Mouse (Mus musculus) heart, postnatal 0 days (tissue): ENCODE measurements at regions not wholly inside any gene's neighbourhood (a gene's known extent, or its start where the extent isn't known, plus 50 kb on each side); places are given as distances from the start of the nearest gene placed in this dataset.

ENCODE experiments used
- ATAC-seq: fragments of 200-750 bp; cut with Nextera tagmentation; 2 replicates; pipeline ENCODE4 v1.8.0; 2017; ENCODE audit warnings: low read depth, moderate number of reproducible peaks, moderate library complexity; ENCODE audit not compliant: insufficient read depth
- DNase-seq: peaks from one replicate; pipeline ENCODE4 v3.0.0-alpha.2; 2016; ENCODE audit warnings: low spot score
- H3K27ac ChIP-seq: fragments of 300-500 bp; sonication (generic); 2 replicates; pipeline ENCODE4 v1.5.1; 2014; ENCODE audit warnings: low read depth, mild to moderate bottlenecking
- H3K27me3 ChIP-seq: fragments of 300-500 bp; sonication (generic); 2 replicates; pipeline ENCODE4 v1.6.1; 2014; ENCODE audit warnings: low read length, mixed read lengths; ENCODE audit not compliant: control insufficient read depth, insufficient read depth
- H3K36me3 ChIP-seq: fragments of 300-500 bp; sonication (generic); replicated peaks from 2 replicates; pipeline ENCODE4 v1.6.1; 2014; ENCODE audit warnings: low read length, mixed read lengths; ENCODE audit not compliant: control insufficient read depth, insufficient read depth
- H3K4me1 ChIP-seq: fragments of 300-500 bp; sonication (generic); 2 replicates; pipeline ENCODE4 v1.6.1; 2014; ENCODE audit warnings: antibody characterized with exemption; ENCODE audit not compliant: control insufficient read depth, insufficient read depth
- H3K4me2 ChIP-seq: fragments of 300-500 bp; sonication (generic); 2 replicates; pipeline ENCODE4 v1.6.1; 2014; ENCODE audit warnings: low read depth, mild to moderate bottlenecking, low read length, moderate library complexity
- H3K4me3 ChIP-seq: fragments of 300-500 bp; sonication (generic); 2 replicates; pipeline ENCODE4 v1.5.1; 2014; ENCODE audit warnings: low read depth, low read length
- H3K9ac ChIP-seq: fragments of 300-500 bp; sonication (generic); replicated peaks from 2 replicates; pipeline ENCODE4 v1.6.1; 2014; ENCODE audit warnings: low read depth, low read length, mixed read lengths
- H3K9me3 ChIP-seq: fragments of 300-500 bp; sonication (generic); replicated peaks from 2 replicates; pipeline ENCODE4 v1.6.1; 2016; ENCODE audit warnings: low read length; ENCODE audit not compliant: control insufficient read depth
- CTCF ChIP-seq: IDR thresholded peaks from 2 replicates; pipeline ENCODE4 v1.5.1; 2016; ENCODE audit warnings: antibody characterized with exemption, control low read depth, low read depth
- EP300 ChIP-seq: IDR thresholded peaks from 2 replicates; pipeline ENCODE4 v1.6.1; 2016; ENCODE audit warnings: antibody characterized with exemption, low read depth
- WGBS: fragments of 180-500 bp; shearing (Covaris S2); extraction: QIAGEN DNeasy Blood & Tissue Kit; methylation state at CpG from one replicate; pipeline ENCODE4 v1.1.7; 2014; 5-methylcytosine and 5-hydroxymethylcytosine counted together

- TF ChIP-seq CTCF = no peak
- peaks cover 45% of the 10 kb centered on the region for H3K4me1 ChIP-seq
Measured at GRCm38 (mm10) chr6:31081238-31081637, 122.4 kb upstream of the Klf14 start.

GRCm38 (mm10) chr6:31081988-31082387 is 123.1 kb upstream of the Klf14 start:
- ATAC-seq (no peak), DNase-seq (no peak)
- Histone ChIP-seq H3K9ac (no peak overlapping the region), H3K4me2 (no peak overlapping the region), H3K4me1 (peaks cover 39% of the 10 kb centered on the region), H3K4me3 (no peak overlapping the region), H3K36me3 (peaks cover 12% of the 10 kb centered on the region; the same call in 1 of the 2 replicates), H3K27ac (no peak overlapping the region), H3K9me3 (no peaks in the 10 kb centered on the region), H3K27me3 (no peaks in the 10 kb centered on the region)
- TF ChIP-seq EP300 = no peak
- TF ChIP-seq CTCF = no peak
- WGBS = 56% methylated on average over 7 of the region's 7 CpGs

More at GRCm38 (mm10) chr6:31081238-31081637, 122.4 kb upstream of the Klf14 start:
- Histone ChIP-seq H3K27ac (no peak overlapping the region), H3K9me3 (no peaks in the 10 kb centered on the region), H3K36me3 (0 out of 2 replicates have a peak, but pooled peaks cover 4% of the 10 kb centered on the region), H3K4me2 (no peak overlapping the region), H3K27me3 (no peaks in the 10 kb centered on the region), H3K9ac (no peak overlapping the region), H3K4me3 (no peak overlapping the region)
- DNase-seq (no peak), ATAC-seq (no peak)
- 47% methylated on average over 9 of the region's 9 CpGs for WGBS

GRCm38 (mm10) chr6:31082613-31083470 is 124.0 kb upstream of the Klf14 start:
- H3K9ac ChIP-seq = no peak overlapping the region

GRCm38 (mm10) chr6:31083701-31084100 is 124.8 kb upstream of the Klf14 start:
- ATAC-seq (no peak), DNase-seq (no peak)
- 87% methylated on average over 6 of the region's 6 CpGs for WGBS
- H3K4me3 ChIP-seq = no peak overlapping the region
- H3K9me3 ChIP-seq = no peaks in the 10 kb centered on the region
- H3K4me1 ChIP-seq = peaks cover 22% of the 10 kb centered on the region
- no peaks in the 10 kb centered on the region for H3K27me3 ChIP-seq
- H3K36me3 ChIP-seq = peaks cover 13% of the 10 kb centered on the region; the same call in 1 of the 2 replicates
- no peak overlapping the region for H3K27ac ChIP-seq
- no peak overlapping the region for H3K4me2 ChIP-seq
- H3K9ac ChIP-seq = no peak overlapping the region
- TF ChIP-seq EP300 (no peak), CTCF (no peak)

More at GRCm38 (mm10) chr6:31082613-31083470, 124.0 kb upstream of the Klf14 start:
- no peak for DNase-seq
- Histone ChIP-seq H3K4me3 (no peak overlapping the region), H3K4me1 (peaks cover 30% of the 10 kb centered on the region), H3K4me2 (no peak overlapping the region), H3K9me3 (no peaks in the 10 kb centered on the region), H3K27me3 (no peaks in the 10 kb centered on the region), H3K27ac (peak overlapping the region; percentile 41), H3K36me3 (peaks cover 13% of the 10 kb centered on the region; the same call in 1 of the 2 replicates)
- TF ChIP-seq CTCF = no peak
- no peak for TF ChIP-seq EP300
- WGBS = 69% methylated on average over 10 of the region's 10 CpGs
- ATAC-seq = no peak

- TF ChIP-seq EP300 = no peak
- TF ChIP-seq CTCF = no peak
- H3K27me3 ChIP-seq = no peaks in the 10 kb centered on the region
- ATAC-seq (no peak), DNase-seq (no peak)
- H3K4me3 ChIP-seq = no peak overlapping the region
- H3K36me3 ChIP-seq = peaks cover 13% of the 10 kb centered on the region; the same call in 1 of the 2 replicates
- no peaks in the 10 kb centered on the region for H3K9me3 ChIP-seq
- peaks cover 22% of the 10 kb centered on the region for H3K4me1 ChIP-seq
- WGBS = 66% methylated on average over 8 of the region's 8 CpGs
- no peak overlapping the region for H3K4me2 ChIP-seq
- no peak overlapping the region for H3K27ac ChIP-seq
- no peak overlapping the region for H3K9ac ChIP-seq
Measured at GRCm38 (mm10) chr6:31085063-31085759, 126.3 kb upstream of the Klf14 start.
